Mouse (Mus musculus): ENCODE data around the gene Gm28036. TPM values are rescaled to one million over a fixed set of nuclear protein-coding genes. Genes with fewer than 3 reads are reported as not detected.
"Not testable (repeated sequence)": the region's sequence is repeated elsewhere in the genome, so short reads cannot be mapped to it uniquely, and the experiment has no call there.

The Gm28036 gene
- polyA plus RNA-seq, 1 experiment from 2014 or later: 11.0 TPM

DNA sequence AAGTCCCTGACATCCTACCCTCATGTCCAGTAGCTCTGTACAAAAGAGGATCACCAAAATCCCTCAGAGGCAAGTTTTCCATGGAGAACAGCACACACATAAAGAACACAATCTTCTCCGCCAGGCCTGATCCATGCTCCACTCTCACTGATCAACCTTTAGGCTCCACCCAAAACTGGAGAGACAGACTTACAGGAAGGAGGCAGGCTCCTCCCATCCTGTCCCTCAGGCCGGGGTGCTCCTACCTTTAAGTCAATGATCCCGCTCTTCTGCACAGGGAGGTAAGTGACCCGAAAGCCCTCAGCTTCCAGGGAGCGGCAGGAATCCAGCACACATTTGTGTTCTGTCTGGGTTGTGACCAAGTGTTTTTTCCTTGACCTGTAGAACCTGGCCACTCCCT, 7.3 kb upstream of the Gm28036 start:
- Histone ChIP-seq H3K9me3 (replicated peaks) (no peaks in the 10 kb centered on the region), H3K4me2 (no peak overlapping the region), H3K4me3 (replicated peaks) (no peak overlapping the region), H3K4me1 (no peaks in the 10 kb centered on the region), H3K36me3 (peaks cover 24% of the 10 kb centered on the region; the same call in 1 of the 2 replicates), H3K27me3 (replicated peaks) (no peaks in the 10 kb centered on the region), H3K27ac (replicated peaks) (no peak overlapping the region), H3K9ac (replicated peaks) (no peak overlapping the region)
- WGBS: 92% methylated on average over 5 of the region's 5 CpGs
- ATAC-seq (ENCODE audit: low FRiP score): no peak

- H3K4me2 ChIP-seq: no peak overlapping the region
- ATAC-seq (ENCODE audit: low FRiP score): no peak
- H3K27ac ChIP-seq (replicated peaks): no peak overlapping the region
- WGBS: 94% methylated on average over 5 of the region's 5 CpGs
- H3K4me1 ChIP-seq: no peaks in the 10 kb centered on the region
- H3K9ac ChIP-seq (replicated peaks): no peak overlapping the region
- no peaks in the 10 kb centered on the region for H3K27me3 ChIP-seq (replicated peaks)
- no peak overlapping the region for H3K4me3 ChIP-seq (replicated peaks)
- H3K36me3 ChIP-seq: peaks cover 13% of the 10 kb centered on the region
- no peaks in the 10 kb centered on the region for H3K9me3 ChIP-seq (replicated peaks)
These were observed 3.2 kb downstream of the Gm28036 start for GRCm38 (mm10) chr2:156123731-156124130.

- Histone ChIP-seq H3K36me3 (no peaks in the 10 kb centered on the region), H3K9me3 (replicated peaks) (no peaks in the 10 kb centered on the region), H3K4me3 (replicated peaks) (no peak overlapping the region), H3K27me3 (replicated peaks) (no peaks in the 10 kb centered on the region), H3K27ac (replicated peaks) (no peak overlapping the region), H3K4me2 (no peak overlapping the region), H3K9ac (replicated peaks) (no peak overlapping the region), H3K4me1 (no peaks in the 10 kb centered on the region)
- ATAC-seq (ENCODE audit: low FRiP score): no peak
These were observed 7.3 kb downstream of the Gm28036 start for GRCm38 (mm10) chr2:156119566-156119965.

- ATAC-seq (ENCODE audit: low FRiP score); H3K27me3 ChIP-seq (replicated peaks); H3K36me3 ChIP-seq; H3K9me3 ChIP-seq (replicated peaks): not testable (repeated sequence)
- peak overlapping the region; percentile 61 for H3K4me3 ChIP-seq (replicated peaks)
- H3K27ac ChIP-seq (replicated peaks): peak overlapping the region; percentile 97
- peak overlapping the region; percentile 70 for H3K4me2 ChIP-seq
- 0 out of 2 replicates have a peak overlapping the region, but pooled peaks have one; percentile 89 for H3K9ac ChIP-seq (replicated peaks)
- 26% methylated on average over 5 of the region's 5 CpGs for WGBS
- peaks cover 23% of the 10 kb centered on the region for H3K4me1 ChIP-seq
These were observed 14.8 kb downstream of the Gm28036 start for GRCm38 (mm10) chr2:156112080-156112423.

DNA sequence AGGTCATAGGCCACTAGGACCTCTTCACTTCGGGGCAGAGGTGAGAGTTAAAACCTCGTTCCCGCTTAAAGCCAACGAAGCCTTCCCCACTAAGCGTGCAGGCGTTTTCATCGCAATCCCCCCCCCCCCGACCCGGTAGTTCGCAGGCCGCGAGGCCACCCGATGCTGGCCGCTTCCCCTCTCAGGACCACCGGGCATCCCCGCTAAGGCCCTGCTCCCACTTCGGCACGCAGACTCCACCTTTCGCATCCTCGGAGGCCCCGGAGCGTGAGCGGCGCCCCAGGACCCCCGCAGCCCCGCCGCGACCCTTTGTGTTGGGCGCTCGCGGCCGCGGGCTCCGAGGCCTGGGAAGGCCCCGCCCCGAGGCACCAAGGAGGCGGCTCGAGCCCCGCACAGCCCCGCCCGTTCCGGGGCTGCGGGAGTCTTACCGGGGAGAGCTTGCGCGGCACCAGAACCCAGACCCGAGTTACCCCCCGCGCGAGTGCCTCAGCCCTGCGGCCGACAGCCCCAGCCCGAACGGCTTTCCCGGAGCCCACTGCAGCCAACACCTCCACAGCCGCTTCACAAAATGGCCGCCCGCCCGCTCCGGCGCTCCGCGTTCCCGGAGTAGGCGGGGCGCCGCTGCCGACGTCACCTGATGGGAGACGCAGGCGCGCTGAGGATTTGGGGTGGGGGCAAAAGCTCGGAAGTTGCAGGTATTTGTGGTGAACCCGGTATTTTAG, 15.4 kb downstream of the Gm28036 start, which contains the start of the genes Cpne1 and Rbm12:
Gene Cpne1 (minus strand): TSS at position 608 of the 722 bp plus-strand sequence.
Gene Rbm12 (minus strand): TSS at position 621 of the 722 bp plus-strand sequence.
- Histone ChIP-seq H3K9ac (replicated peaks) (peak within 1 kb of the TSS; percentile 89), H3K9me3 (replicated peaks) (no peaks in the 10 kb centered on the region), H3K4me3 (replicated peaks) (peak within 1 kb of the TSS; percentile 61), H3K4me1 (peaks cover 27% of the 10 kb centered on the region), H3K27ac (replicated peaks) (peak within 1 kb of the TSS; percentile 97), H3K27me3 (replicated peaks) (no peaks in the 10 kb centered on the region), H3K36me3 (no peaks in the 10 kb centered on the region), H3K4me2 (peak within 1 kb of the TSS; percentile 70)
- peak; percentile 92 for ATAC-seq (ENCODE audit: low FRiP score)
- WGBS: under 1% methylated on average over 74 of the region's 74 CpGs

DNA sequence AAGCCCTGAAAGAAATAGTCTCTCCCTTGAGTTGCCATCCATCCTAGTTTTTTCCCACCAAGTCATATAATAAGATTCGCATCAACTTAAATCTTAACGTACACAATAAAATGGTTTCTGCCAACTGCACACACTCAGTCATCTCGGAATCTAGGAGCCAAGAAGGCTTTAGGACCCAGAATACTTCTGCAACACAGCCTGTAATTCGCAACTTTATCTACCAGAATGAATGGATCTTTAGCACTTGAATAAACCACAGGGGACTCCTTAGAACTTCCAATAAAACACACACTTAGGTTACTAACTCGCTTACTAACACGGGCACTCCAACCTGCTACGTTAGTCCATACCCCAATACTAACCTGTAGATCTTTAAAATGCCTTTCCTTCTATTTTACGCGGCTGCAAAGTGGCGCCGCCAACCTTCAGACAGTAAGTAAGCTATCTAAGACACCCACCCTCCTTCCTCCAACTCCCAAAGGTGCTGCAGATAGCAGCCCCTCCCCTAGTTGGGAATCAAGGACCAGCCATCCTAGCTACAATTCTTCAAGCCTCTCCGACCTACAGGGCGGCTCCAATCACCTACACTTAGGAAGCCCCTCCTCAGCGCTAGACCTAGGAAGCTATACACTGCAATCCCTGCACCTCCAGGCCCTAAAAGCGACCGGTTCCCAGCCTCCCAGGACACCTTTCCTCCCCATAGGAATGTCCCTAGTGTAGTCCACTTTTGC, 16.1 kb downstream of the Gm28036 start:
- ATAC-seq (ENCODE audit: low FRiP score): peak; percentile 76

DNA sequence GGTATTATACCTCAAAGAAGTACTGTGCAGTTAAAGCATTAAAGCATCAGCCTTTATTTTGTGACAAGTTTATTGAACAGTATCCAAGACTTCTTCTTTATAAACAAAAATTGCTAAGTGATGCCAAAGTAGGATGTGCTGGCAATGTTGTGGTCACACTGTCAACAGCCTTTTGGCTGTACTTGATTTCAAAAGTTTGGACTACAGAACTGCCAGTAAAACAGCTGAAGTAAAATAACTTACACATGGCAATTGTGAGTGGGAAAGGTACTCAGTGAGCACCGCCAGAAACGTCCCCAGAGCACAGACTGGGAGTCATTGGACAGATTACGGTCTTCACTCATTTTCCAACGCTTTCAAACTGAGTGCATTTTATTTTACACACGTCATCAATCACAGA, 35.0 kb downstream of the Gm28036 start:
- H3K27me3 ChIP-seq (replicated peaks): no peaks in the 10 kb centered on the region
- no peak overlapping the region for H3K4me3 ChIP-seq (replicated peaks)
- no peak overlapping the region for H3K4me2 ChIP-seq
- WGBS: 82% methylated on average over 5 of the region's 5 CpGs
- no peak for ATAC-seq (ENCODE audit: low FRiP score)
- no peaks in the 10 kb centered on the region for H3K9me3 ChIP-seq (replicated peaks)
- peaks cover 16% of the 10 kb centered on the region for H3K4me1 ChIP-seq
- H3K9ac ChIP-seq (replicated peaks): no peak overlapping the region
- H3K27ac ChIP-seq (replicated peaks): no peak overlapping the region
- peaks cover 19% of the 10 kb centered on the region for H3K36me3 ChIP-seq

More for the DNA sequence above, 16.1 kb downstream of the Gm28036 start:
- no peaks in the 10 kb centered on the region for H3K36me3 ChIP-seq
- peaks cover 28% of the 10 kb centered on the region for H3K4me1 ChIP-seq
- peak overlapping the region; percentile 97 for H3K27ac ChIP-seq (replicated peaks)
- H3K27me3 ChIP-seq (replicated peaks): no peaks in the 10 kb centered on the region
- 1% methylated on average over 16 of the region's 16 CpGs for WGBS
- H3K9me3 ChIP-seq (replicated peaks): no peaks in the 10 kb centered on the region
- H3K9ac ChIP-seq (replicated peaks): peak overlapping the region; percentile 89
- H3K4me2 ChIP-seq: peak overlapping the region; percentile 70
- H3K4me3 ChIP-seq (replicated peaks): peak overlapping the region; percentile 61

GRCm38 (mm10) chr2:156089799-156090198, 37.1 kb downstream of the Gm28036 start:
- H3K4me1 ChIP-seq: peaks cover 13% of the 10 kb centered on the region
- H3K9me3 ChIP-seq (replicated peaks): no peaks in the 10 kb centered on the region
- peaks cover 2% of the 10 kb centered on the region; the same call in 1 of the 2 replicates for H3K36me3 ChIP-seq
- H3K4me3 ChIP-seq (replicated peaks): no peak overlapping the region
- no peak overlapping the region for H3K4me2 ChIP-seq
- 48% methylated on average over 1 of the region's 1 CpGs for WGBS
- H3K27ac ChIP-seq (replicated peaks): no peak overlapping the region
- no peaks in the 10 kb centered on the region for H3K27me3 ChIP-seq (replicated peaks)
- H3K9ac ChIP-seq (replicated peaks): no peak overlapping the region
- no peak for ATAC-seq (ENCODE audit: low FRiP score)

DNA sequence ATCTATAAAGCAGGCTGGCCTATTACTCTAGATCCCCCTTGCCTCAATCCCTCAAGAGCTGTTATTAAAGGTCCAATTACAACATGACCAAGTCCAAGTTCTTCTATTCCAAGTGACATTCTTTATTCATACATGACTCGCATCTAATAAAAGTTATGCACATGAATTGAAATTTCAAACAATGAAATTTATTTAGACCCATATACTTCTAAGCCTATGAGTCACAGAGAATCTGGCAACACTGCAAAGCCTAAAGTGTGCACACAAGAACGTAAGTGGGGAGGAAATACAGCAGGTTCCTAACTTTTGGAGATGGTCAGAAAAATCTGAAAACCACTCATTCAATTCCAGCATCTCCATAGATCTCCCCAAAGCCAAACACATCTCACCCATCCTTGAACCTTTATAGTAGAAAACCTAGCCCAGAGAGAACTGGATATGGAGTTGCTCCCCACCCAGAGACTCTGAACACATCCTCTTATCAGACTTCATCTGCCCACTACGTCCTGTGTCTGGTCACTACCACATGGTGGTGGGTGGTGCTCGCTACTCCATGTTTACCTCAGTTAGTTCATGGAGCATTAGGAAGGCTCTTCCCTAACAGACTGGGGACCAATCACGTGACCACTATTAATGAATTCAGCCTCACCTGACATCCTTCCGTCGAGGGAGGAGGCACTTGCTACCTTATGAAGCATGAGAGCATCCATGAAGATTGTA, 39.3 kb downstream of the Gm28036 start:
- no peak overlapping the region for H3K9ac ChIP-seq (replicated peaks)
- H3K4me1 ChIP-seq: peaks cover 13% of the 10 kb centered on the region
- no peak overlapping the region for H3K27ac ChIP-seq (replicated peaks)
- H3K27me3 ChIP-seq (replicated peaks): no peaks in the 10 kb centered on the region
- H3K36me3 ChIP-seq: no peaks in the 10 kb centered on the region; the same call in 1 of the 2 replicates
- 90% methylated on average over 7 of the region's 7 CpGs for WGBS
- no peaks in the 10 kb centered on the region for H3K9me3 ChIP-seq (replicated peaks)
- H3K4me3 ChIP-seq (replicated peaks): no peak overlapping the region
- H3K4me2 ChIP-seq: no peak overlapping the region
- ATAC-seq (ENCODE audit: low FRiP score): no peak

- WGBS: 88% methylated on average over 3 of the region's 3 CpGs
- H3K27me3 ChIP-seq (replicated peaks): no peaks in the 10 kb centered on the region
- no peak overlapping the region for H3K9ac ChIP-seq (replicated peaks)
- no peaks in the 10 kb centered on the region for H3K9me3 ChIP-seq (replicated peaks)
- H3K27ac ChIP-seq (replicated peaks): no peak overlapping the region
- peaks cover 12% of the 10 kb centered on the region for H3K4me1 ChIP-seq
- no peaks in the 10 kb centered on the region; the same call in 1 of the 2 replicates for H3K36me3 ChIP-seq
- H3K4me2 ChIP-seq: no peak overlapping the region
- no peak overlapping the region for H3K4me3 ChIP-seq (replicated peaks)
- no peak for ATAC-seq (ENCODE audit: low FRiP score)
These were observed 42.4 kb downstream of the Gm28036 start for GRCm38 (mm10) chr2:156084541-156084940.

- Histone ChIP-seq H3K9ac (replicated peaks) (no peak overlapping the region), H3K9me3 (replicated peaks) (no peaks in the 10 kb centered on the region), H3K4me2 (no peak overlapping the region), H3K4me1 (peaks cover 7% of the 10 kb centered on the region), H3K27me3 (replicated peaks) (no peaks in the 10 kb centered on the region), H3K36me3 (peaks cover 32% of the 10 kb centered on the region), H3K4me3 (replicated peaks) (no peak overlapping the region), H3K27ac (replicated peaks) (no peak overlapping the region)
- WGBS: 88% methylated on average over 7 of the region's 7 CpGs
- ATAC-seq (ENCODE audit: low FRiP score): no peak
These were observed 46.5 kb downstream of the Gm28036 start for GRCm38 (mm10) chr2:156080391-156080790.
